Mouse (Mus musculus): ENCODE results near the gene Gm26897. TPM values are rescaled to one million over a fixed set of nuclear protein-coding genes. Genes with fewer than 3 reads are reported as not detected.

Gm26897 gene
- polyA plus RNA-seq, 1 experiment from 2014 or later = not detected

DNA sequence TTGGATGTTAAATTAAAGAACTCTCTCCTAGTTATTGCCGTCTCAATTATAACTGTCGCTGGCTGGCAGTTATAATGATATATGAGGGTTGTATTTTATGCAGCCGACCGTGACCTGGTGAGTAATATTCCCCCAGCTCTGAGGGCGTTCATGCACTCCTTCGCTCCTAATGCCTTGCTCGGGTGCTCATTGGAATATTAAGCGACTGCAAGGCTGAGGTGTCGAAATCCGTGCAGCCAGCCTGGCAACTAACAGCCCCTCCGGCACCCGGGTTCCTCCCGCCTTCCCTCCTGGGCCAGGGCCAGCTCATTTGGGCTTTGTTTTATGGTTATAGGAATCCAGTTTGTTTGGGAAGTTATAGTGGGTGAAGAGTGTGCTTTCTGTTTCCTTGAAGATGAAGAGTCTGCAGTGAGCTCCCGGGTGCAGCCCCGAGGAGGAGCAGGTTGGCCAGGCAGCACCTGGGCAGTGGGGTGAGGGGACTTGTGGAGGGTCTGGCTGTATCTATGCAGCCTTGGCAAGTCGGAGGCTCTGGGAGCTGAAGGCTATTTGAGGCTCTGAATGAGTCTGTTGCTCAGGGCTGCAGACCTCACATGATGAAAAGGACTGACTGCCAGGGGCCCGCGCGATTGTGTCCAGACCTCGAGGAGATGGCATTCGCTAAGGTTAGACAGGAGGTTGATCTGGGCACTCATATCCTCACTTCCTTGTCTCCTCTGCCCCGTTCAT lies 8.4 kb upstream of the Gm26897 start:
- WGBS = 23% methylated on average over 22 of the region's 22 CpGs
- H3K9ac ChIP-seq (ENCODE audit: low read depth, low read length) = no peak overlapping the region
- DNase-seq (ENCODE audit: low spot score) = peak; percentile 22
- no peak for ATAC-seq (replicated peaks; ENCODE audit: low FRiP score, low read depth)
- no peaks in the 10 kb centered on the region for H3K4me1 ChIP-seq (replicated peaks; ENCODE audit: insufficient read depth, low read length)
- H3K27ac ChIP-seq = no peak overlapping the region
- no peak for TF ChIP-seq CTCF (IDR thresholded peaks at IDR 0.05; ENCODE audit: low read depth)
- no peaks in the 10 kb centered on the region for H3K9me3 ChIP-seq (replicated peaks; ENCODE audit: low read length)
- no peak overlapping the region for H3K4me3 ChIP-seq (replicated peaks; ENCODE audit: low read depth, low read length)
- peak overlapping the region; percentile 33 for H3K4me2 ChIP-seq (ENCODE audit: low read length)
- H3K36me3 ChIP-seq (ENCODE audit: insufficient read depth, low read length) = no peaks in the 10 kb centered on the region
- no peaks in the 10 kb centered on the region for H3K27me3 ChIP-seq (ENCODE audit: insufficient read depth, low read length)

DNA sequence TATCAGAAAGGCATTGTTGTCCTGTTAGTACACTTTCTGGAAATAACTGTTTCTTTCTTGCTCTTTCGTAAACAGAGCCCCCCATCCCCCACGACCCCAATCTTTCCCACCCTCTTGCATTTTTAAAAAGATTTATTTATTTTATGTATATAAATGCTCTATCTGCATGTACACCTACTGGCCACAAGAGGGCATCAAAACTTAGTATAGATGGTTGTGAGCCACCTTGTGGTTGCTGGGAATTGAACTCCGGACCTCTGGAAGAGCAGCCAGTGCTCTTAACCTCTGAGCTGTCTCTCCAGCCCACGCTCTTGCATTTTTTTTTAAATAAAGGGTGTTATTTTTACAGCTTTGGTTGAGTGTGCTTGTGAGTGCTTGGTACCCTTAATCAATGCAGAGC lies 5.3 kb upstream of the Gm26897 start:
- 86% methylated on average over 4 of the region's 4 CpGs for WGBS
- TF ChIP-seq CTCF (IDR thresholded peaks at IDR 0.05; ENCODE audit: low read depth) = peak; percentile 57
- H3K9ac ChIP-seq (ENCODE audit: low read depth, low read length) = no peak overlapping the region
- no peak overlapping the region for H3K27ac ChIP-seq
- H3K4me3 ChIP-seq (replicated peaks; ENCODE audit: low read depth, low read length) = no peak overlapping the region
- no peaks in the 10 kb centered on the region for H3K27me3 ChIP-seq (ENCODE audit: insufficient read depth, low read length)
- no peaks in the 10 kb centered on the region for H3K9me3 ChIP-seq (replicated peaks; ENCODE audit: low read length)
- no peaks in the 10 kb centered on the region for H3K36me3 ChIP-seq (ENCODE audit: insufficient read depth, low read length)
- ATAC-seq (replicated peaks; ENCODE audit: low FRiP score, low read depth) = no peak
- peaks cover 6% of the 10 kb centered on the region; the same call in 1 of the 2 replicates for H3K4me1 ChIP-seq (replicated peaks; ENCODE audit: insufficient read depth, low read length)
- no peak overlapping the region for H3K4me2 ChIP-seq (ENCODE audit: low read length)
- no peak for DNase-seq (ENCODE audit: low spot score)

DNA sequence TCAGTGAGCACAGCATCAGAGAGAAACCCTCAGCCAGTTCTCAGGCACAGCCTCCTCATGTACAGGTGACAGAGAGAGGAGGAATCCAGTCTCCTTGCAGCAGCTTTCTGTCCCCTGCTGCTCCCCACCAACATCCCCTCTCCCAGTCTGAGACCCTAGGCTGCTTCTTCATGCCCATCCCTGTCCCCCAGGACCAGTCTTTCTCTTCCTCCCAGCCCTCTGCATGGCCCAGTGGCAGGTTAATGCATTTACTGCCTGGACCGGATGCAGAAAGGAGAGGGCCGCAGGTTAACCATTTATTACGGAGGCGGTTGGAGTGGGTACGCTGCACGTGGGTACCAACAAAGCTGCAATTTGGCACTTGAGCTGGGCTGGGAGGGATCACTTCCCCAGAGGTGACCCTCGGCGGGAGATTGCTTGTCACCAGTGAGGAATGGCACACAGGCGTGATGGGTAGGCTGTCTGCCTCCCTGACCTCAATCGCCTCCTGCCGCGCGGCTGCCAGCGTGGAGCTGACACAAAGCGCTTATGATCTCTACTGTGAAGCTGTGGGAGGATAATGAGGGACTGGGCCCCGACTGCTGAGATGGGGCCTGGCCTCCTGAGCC lies 3.1 kb upstream of the Gm26897 start:
- Histone ChIP-seq H3K9ac (ENCODE audit: low read depth, low read length) (no peak overlapping the region), H3K27me3 (ENCODE audit: insufficient read depth, low read length) (no peaks in the 10 kb centered on the region), H3K4me2 (ENCODE audit: low read length) (no peak overlapping the region), H3K27ac (no peak overlapping the region), H3K9me3 (replicated peaks; ENCODE audit: low read length) (no peaks in the 10 kb centered on the region), H3K36me3 (ENCODE audit: insufficient read depth, low read length) (no peaks in the 10 kb centered on the region), H3K4me3 (replicated peaks; ENCODE audit: low read depth, low read length) (no peak overlapping the region), H3K4me1 (replicated peaks; ENCODE audit: insufficient read depth, low read length) (peaks cover 6% of the 10 kb centered on the region; the same call in 1 of the 2 replicates)
- no peak for TF ChIP-seq CTCF (IDR thresholded peaks at IDR 0.05; ENCODE audit: low read depth)
- 11% methylated on average over 16 of the region's 16 CpGs for WGBS
- DNase-seq (ENCODE audit: low spot score) (peak; percentile 16), ATAC-seq (replicated peaks; ENCODE audit: low FRiP score, low read depth) (no peak)

DNA sequence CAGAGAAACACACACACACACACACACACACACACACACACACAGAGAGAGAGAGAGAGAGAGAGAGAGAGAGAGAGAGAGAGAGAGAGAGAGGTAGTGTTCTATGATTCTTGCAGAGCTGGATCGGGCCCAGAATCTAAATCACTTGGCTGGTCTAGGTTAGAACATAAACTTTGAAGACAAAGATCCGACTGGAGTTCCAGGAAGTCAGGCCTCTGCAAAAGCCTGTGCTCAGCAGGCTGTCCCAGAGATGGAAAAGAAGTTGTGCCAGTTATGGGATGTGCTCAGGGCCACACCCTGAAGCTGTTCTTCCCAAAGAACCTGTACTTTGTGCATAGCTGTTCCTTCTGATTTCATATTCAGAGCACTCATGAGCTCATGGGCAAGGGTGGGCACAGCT lies 1.5 kb upstream of the Gm26897 start:
- H3K36me3 ChIP-seq (ENCODE audit: insufficient read depth, low read length) = no peaks in the 10 kb centered on the region
- H3K27me3 ChIP-seq (ENCODE audit: insufficient read depth, low read length) = no peaks in the 10 kb centered on the region
- no peak overlapping the region for H3K4me2 ChIP-seq (ENCODE audit: low read length)
- H3K4me1 ChIP-seq (replicated peaks; ENCODE audit: insufficient read depth, low read length) = peaks cover 6% of the 10 kb centered on the region; the same call in 1 of the 2 replicates
- no peak overlapping the region for H3K27ac ChIP-seq
- H3K9me3 ChIP-seq (replicated peaks; ENCODE audit: low read length) = no peaks in the 10 kb centered on the region
- H3K9ac ChIP-seq (ENCODE audit: low read depth, low read length) = no peak overlapping the region
- ATAC-seq (replicated peaks; ENCODE audit: low FRiP score, low read depth) = no peak
- DNase-seq (ENCODE audit: low spot score) = no peak
- no peak overlapping the region for H3K4me3 ChIP-seq (replicated peaks; ENCODE audit: low read depth, low read length)
- TF ChIP-seq CTCF (IDR thresholded peaks at IDR 0.05; ENCODE audit: low read depth) = no peak
- WGBS = 46% methylated on average over 2 of the region's 2 CpGs

DNA sequence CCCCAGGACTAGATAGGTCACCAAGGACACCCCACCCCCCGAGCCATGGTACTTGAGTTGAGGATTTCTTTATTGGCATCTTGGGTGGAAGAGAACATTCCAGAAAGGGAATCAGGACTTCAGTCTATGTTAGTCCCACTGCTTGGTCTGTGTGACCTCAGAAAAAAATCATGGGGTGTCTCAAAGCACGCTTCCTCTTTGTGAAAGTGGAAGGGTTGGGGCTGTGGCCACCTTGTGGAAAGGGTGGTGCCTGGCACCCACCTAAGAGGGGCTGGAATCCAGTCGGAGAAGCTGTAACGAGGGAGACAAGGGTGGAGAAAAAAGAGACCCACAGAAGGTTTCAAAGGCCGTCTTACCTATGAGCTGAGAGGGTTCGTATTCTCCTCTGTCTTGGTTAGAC lies 5.8 kb downstream of the Gm26897 start:
- no peaks in the 10 kb centered on the region for H3K36me3 ChIP-seq (ENCODE audit: insufficient read depth, low read length)
- H3K4me2 ChIP-seq (ENCODE audit: low read length) = no peak overlapping the region
- no peak for TF ChIP-seq CTCF (IDR thresholded peaks at IDR 0.05; ENCODE audit: low read depth)
- peaks cover 13% of the 10 kb centered on the region; the same call in 1 of the 2 replicates for H3K27me3 ChIP-seq (ENCODE audit: insufficient read depth, low read length)
- H3K9me3 ChIP-seq (replicated peaks; ENCODE audit: low read length) = no peaks in the 10 kb centered on the region
- no peaks in the 10 kb centered on the region for H3K4me1 ChIP-seq (replicated peaks; ENCODE audit: insufficient read depth, low read length)
- WGBS = 65% methylated on average over 6 of the region's 6 CpGs
- no peak overlapping the region for H3K27ac ChIP-seq
- no peak overlapping the region for H3K4me3 ChIP-seq (replicated peaks; ENCODE audit: low read depth, low read length)
- DNase-seq (ENCODE audit: low spot score) = no peak
- ATAC-seq (replicated peaks; ENCODE audit: low FRiP score, low read depth) = no peak
- no peak overlapping the region for H3K9ac ChIP-seq (ENCODE audit: low read depth, low read length)

DNA sequence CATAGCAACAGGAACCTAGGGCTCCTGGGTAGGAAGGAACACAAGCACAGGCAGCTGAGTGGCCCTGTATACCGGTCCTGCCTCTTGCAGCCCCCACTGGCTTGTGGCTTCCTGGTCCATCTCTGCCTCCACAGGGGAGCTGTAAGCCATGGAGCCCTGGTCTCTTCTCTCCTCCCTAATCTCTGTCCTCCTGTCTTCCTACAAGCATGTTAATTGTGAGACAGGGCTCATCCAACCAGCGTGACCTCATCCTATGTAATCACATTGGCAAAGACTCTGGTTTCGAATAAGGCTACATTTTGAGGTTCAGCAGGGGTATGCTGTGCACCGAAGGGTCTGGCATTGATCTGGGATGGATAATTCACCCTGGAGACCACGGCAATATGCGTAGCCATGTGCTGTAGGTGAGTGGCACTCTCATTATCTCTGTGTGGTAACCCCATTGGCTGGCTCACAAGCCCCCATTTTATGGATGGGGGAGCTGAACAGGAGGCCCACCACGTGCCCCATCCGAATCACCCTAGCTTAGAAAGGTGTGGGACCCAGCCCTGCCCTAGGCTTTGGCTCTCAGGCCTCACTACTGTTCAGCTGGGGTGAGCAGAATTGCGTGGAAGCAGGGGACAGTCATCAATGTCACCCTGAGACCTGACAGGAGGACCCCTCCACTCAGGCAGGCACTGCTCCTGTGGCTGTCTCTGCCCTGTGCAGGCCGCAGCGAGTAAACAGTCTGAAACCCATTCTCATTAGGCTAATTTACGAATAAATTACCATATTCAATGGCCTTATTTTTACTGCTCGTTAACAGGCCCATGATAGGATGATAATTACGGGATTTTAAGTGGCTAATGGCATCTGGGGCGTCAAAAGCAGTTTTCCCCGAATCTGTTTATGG lies 6.9 kb downstream of the Gm26897 start:
- TF ChIP-seq CTCF (IDR thresholded peaks at IDR 0.05; ENCODE audit: low read depth) = no peak
- Histone ChIP-seq H3K4me3 (replicated peaks; ENCODE audit: low read depth, low read length) (no peak overlapping the region), H3K27me3 (ENCODE audit: insufficient read depth, low read length) (peaks cover 13% of the 10 kb centered on the region; the same call in 1 of the 2 replicates), H3K27ac (no peak overlapping the region), H3K9ac (ENCODE audit: low read depth, low read length) (no peak overlapping the region), H3K4me2 (ENCODE audit: low read length) (no peak overlapping the region), H3K36me3 (ENCODE audit: insufficient read depth, low read length) (no peaks in the 10 kb centered on the region), H3K9me3 (replicated peaks; ENCODE audit: low read length) (no peaks in the 10 kb centered on the region), H3K4me1 (replicated peaks; ENCODE audit: insufficient read depth, low read length) (no peaks in the 10 kb centered on the region)
- ATAC-seq (replicated peaks; ENCODE audit: low FRiP score, low read depth) (no peak), DNase-seq (ENCODE audit: low spot score) (no peak)
- 48% methylated on average over 16 of the region's 16 CpGs for WGBS
